Mouse (Mus musculus) liver, postnatal 0 days (tissue): ENCODE measurements around the gene Itsn1.

Source experiments
- CTCF ChIP-seq: sonication (generic); IDR thresholded peaks from 2 replicates; pipeline ENCODE4 v1.5.1; 2016; ENCODE audit warnings: antibody characterized with exemption, low read depth
- EP300 ChIP-seq: IDR thresholded peaks from 2 replicates; pipeline ENCODE4 v1.6.1; 2016; ENCODE audit warnings: antibody characterized with exemption, low read depth, mild to moderate bottlenecking

- TF ChIP-seq CTCF (no peak), EP300 (no peak)
Measured at GRCm38 (mm10) chr16:91841026-91841630, 112.0 kb downstream of the Itsn1 start.
